Mouse (Mus musculus) megakaryocyte, adult 5-6 weeks (primary cell): ENCODE measurements around the gene Atp6v0a2. TPM values are rescaled to one million over a fixed set of nuclear protein-coding genes. Genes with fewer than 3 reads are reported as not detected.
"Not testable (repeated sequence)": the region's sequence is repeated elsewhere in the genome, so short reads cannot be mapped to it uniquely, and the experiment has no call there.

ENCODE experiments used
- ATAC-seq: 2 replicates; pipeline ENCODE4 v1.8.0; 2016; ENCODE audit warnings: mild to moderate bottlenecking, inconsistent platforms; ENCODE audit not compliant: poor library complexity, severe bottlenecking
- total RNA-seq, 2 experiments: library from RNA; stranded (forward) in 1 of 2; stranded (reverse) in 1 of 2; fragments of 153-499, 151-499 nt in 1 of 2; fragments of 221-1000, 200-1000 nt in 1 of 2; gene quantifications; 2 replicates each; pipeline versions ENCODE4 v1.2.3 to v1.2.4; 2015 to 2017

The Atp6v0a2 gene
- total RNA-seq (2015) (15.2 and 16.6 TPM in 2 replicates), total RNA-seq (2017) (19.4 and 24.0 TPM in 2 replicates)

- ATAC-seq = peak; percentile 98
These were observed at the start of gene Atp6v0a2 for GRCm38 (mm10) chr5:124628448-124629363. TSS of gene Atp6v0a2 (plus strand) at chr5:124628576.

- peak; percentile 97 for ATAC-seq
These were observed 49.6 kb upstream of the Atp6v0a2 start, which contains the start of the genes Eif2b1 and Gtf2h3 for GRCm38 (mm10) chr5:124578633-124579317. TSS of gene Eif2b1 (minus strand) at chr5:124579131. TSS of gene Gtf2h3 (plus strand) at chr5:124579140.

- peak; percentile 63 for ATAC-seq
These were observed 45.9 kb upstream of the Atp6v0a2 start for GRCm38 (mm10) chr5:124582515-124582914.

GRCm38 (mm10) chr5:124592768-124593167 lies 35.6 kb upstream of the Atp6v0a2 start:
- ATAC-seq = no peak

- peak; percentile 68 for ATAC-seq
These were observed 29.9 kb upstream of the Atp6v0a2 start for GRCm38 (mm10) chr5:124598224-124599174.

GRCm38 (mm10) chr5:124599726-124600125 lies 28.6 kb upstream of the Atp6v0a2 start:
- not testable (repeated sequence) for ATAC-seq

- ATAC-seq = peak; percentile 54
These were observed 26.0 kb upstream of the Atp6v0a2 start for GRCm38 (mm10) chr5:124602349-124602748.

- ATAC-seq = no peak
These were observed 24.1 kb upstream of the Atp6v0a2 start for GRCm38 (mm10) chr5:124604296-124604695.

- ATAC-seq = no peak
These were observed 23.2 kb upstream of the Atp6v0a2 start for GRCm38 (mm10) chr5:124605041-124605622.

- ATAC-seq = no peak
These were observed 17.4 kb upstream of the Atp6v0a2 start for GRCm38 (mm10) chr5:124610965-124611364.

GRCm38 (mm10) chr5:124614709-124615108 lies 13.7 kb upstream of the Atp6v0a2 start:
- ATAC-seq = no peak

GRCm38 (mm10) chr5:124618711-124619110 lies 9.7 kb upstream of the Atp6v0a2 start:
- ATAC-seq = no peak

GRCm38 (mm10) chr5:124621362-124621761 lies 7.0 kb upstream of the Atp6v0a2 start:
- ATAC-seq = peak; percentile 62

GRCm38 (mm10) chr5:124622890-124623289 lies 5.5 kb upstream of the Atp6v0a2 start:
- no peak for ATAC-seq

GRCm38 (mm10) chr5:124624291-124624690 lies 4.1 kb upstream of the Atp6v0a2 start:
- ATAC-seq = no peak

- no peak for ATAC-seq
These were observed 1.3 kb downstream of the Atp6v0a2 start for GRCm38 (mm10) chr5:124629641-124630040.

- no peak for ATAC-seq
These were observed 3.3 kb downstream of the Atp6v0a2 start for GRCm38 (mm10) chr5:124631685-124632084.

GRCm38 (mm10) chr5:124632461-124632860 lies 4.1 kb downstream of the Atp6v0a2 start:
- ATAC-seq = no peak

- no peak for ATAC-seq
These were observed 5.0 kb downstream of the Atp6v0a2 start for GRCm38 (mm10) chr5:124633425-124633824.

- ATAC-seq = not testable (repeated sequence)
These were observed 6.7 kb downstream of the Atp6v0a2 start for GRCm38 (mm10) chr5:124635068-124635467.
